In genomic region chr3:53552691-53553090, GRCm38 (mm10) we compare ENCODE assay signal across 23 mouse cellular contexts.
DNase-seq lines count a peak whose midpoint lies in the region; ATAC-seq lines count a peak whose summit lies in the region.
"Had no signal": no experiment of that assay in that cellular context is flagged by ENCODE, and none has a peak within 500 bp of the region (broad histone marks: within the 10 kb centered on the region; RNA-seq: fewer than 3 reads in every experiment).

No protein-coding gene starts in this region.

- peak overlapping the region; percentile 45; the same call in 1 of the 2 replicates for H3K27ac ChIP-seq in kidney, embryonic 16.5 days (ENCODE audit: low read length)
- H3K27ac ChIP-seq: embryonic facial prominence, embryonic 10.5 days; embryonic facial prominence, embryonic 12.5 days; forebrain, embryonic 13.5 days; forebrain, embryonic 15.5 days had no signal

- no peaks in the 10 kb centered on the region for H3K9me3 ChIP-seq in kidney, embryonic 16.5 days (ENCODE audit: low read length)
- H3K9me3 ChIP-seq: embryonic facial prominence, embryonic 10.5 days; embryonic facial prominence, embryonic 12.5 days; forebrain, embryonic 13.5 days; forebrain, embryonic 15.5 days had no signal

- peaks cover 9% of the 10 kb centered on the region for H3K36me3 ChIP-seq in kidney, embryonic 16.5 days (ENCODE audit: insufficient read depth, low read length)
- H3K36me3 ChIP-seq: embryonic facial prominence, embryonic 12.5 days; forebrain, embryonic 15.5 days; G1E had no signal

- ATAC-seq in kidney, embryonic 16.5 days (ENCODE audit: low FRiP score, low TSS enrichment), result no peak
- ATAC-seq: activated CD4-positive, CD25-positive, alpha-beta regulatory T cell, adult 4 months; CD4-positive, CD25-positive, alpha-beta regulatory T cell, adult 4 months; forebrain, embryonic 13.5 days; forebrain, embryonic 15.5 days; Patski had no signal

- DNase-seq in heart, adult 11 months, result peak; percentile 56
- no peak for DNase-seq in heart, postnatal 14 days
- DNase-seq in kidney, adult 9 months, result no peak
- peak; percentile 65 for DNase-seq in yolk sac, embryonic 10.5 days (ENCODE audit: low spot score)
- DNase-seq: adrenal gland, adult 8-10 months; adrenal gland, postnatal 14 days; adrenal gland, postnatal 36 days; B cell, adult 2 months; cerebellum, adult 11-12 months; cerebellum, adult 2 months; cerebellum, adult 9-10 months; cerebellum, postnatal 10 days; cerebellum, postnatal 25 days had no signal

- no peaks in the 10 kb centered on the region for H3K27me3 ChIP-seq in kidney, embryonic 16.5 days (ENCODE audit: insufficient read depth, low read length)
- H3K27me3 ChIP-seq: CH12.LX; embryonic facial prominence, embryonic 12.5 days; forebrain, embryonic 13.5 days; forebrain, embryonic 15.5 days had no signal

- 36% methylated on average over 7 of the region's 7 CpGs for WGBS in kidney, embryonic 16.5 days

- no peak overlapping the region for H3K9ac ChIP-seq in kidney, embryonic 16.5 days (replicated peaks; ENCODE audit: low read length)
- H3K9ac ChIP-seq: embryonic facial prominence, embryonic 12.5 days; forebrain, embryonic 13.5 days; forebrain, embryonic 15.5 days had no signal

- no peak overlapping the region for H3K4me2 ChIP-seq in kidney, embryonic 16.5 days (replicated peaks; ENCODE audit: low read depth, low read length)
- H3K4me2 ChIP-seq: embryonic facial prominence, embryonic 12.5 days; forebrain, embryonic 13.5 days; forebrain, embryonic 15.5 days had no signal

- H3K4me1 ChIP-seq in kidney, embryonic 16.5 days (ENCODE audit: insufficient read depth, low read length), result peaks cover 28% of the 10 kb centered on the region
- H3K4me1 ChIP-seq: embryonic facial prominence, embryonic 12.5 days; forebrain, embryonic 13.5 days had no signal

- intact Hi-C loops in heart, postnatal 14 days (cut with DNase I), result no loop called here

- H3K4me3 ChIP-seq in kidney, embryonic 16.5 days (ENCODE audit: low read length), result no peak overlapping the region
- H3K4me3 ChIP-seq: embryonic facial prominence, embryonic 10.5 days; embryonic facial prominence, embryonic 12.5 days; forebrain, embryonic 13.5 days; forebrain, embryonic 15.5 days had no signal

Comparison
In these comparisons a context has a peak if more than half of its experiments do, and no peak if none do; other contexts are left out.
1. DNase-seq: peak in heart, adult 11 months (single experiment) and yolk sac, embryonic 10.5 days (single experiment); none in heart, postnatal 14 days (0 of 2) and kidney, adult 9 months (single experiment).